Mouse (Mus musculus) heart, adult 11 months (tissue): Measurements from ENCODE around the gene Pacsin3.

Source experiments
- DNase-seq: peaks from one replicate; pipeline ENCODE4 v3.0.0; 2022

Gene Pacsin3

GRCm38 (mm10) chr2:91308680-91309079 lies 52.9 kb downstream of the Pacsin3 start:
- DNase-seq = no peak

- no peak for DNase-seq
These were observed 53.8 kb downstream of the Pacsin3 start for GRCm38 (mm10) chr2:91309546-91309945.

- DNase-seq = peak; percentile 96
These were observed 57.0 kb downstream of the Pacsin3 start for GRCm38 (mm10) chr2:91312578-91313311.

- no peak for DNase-seq
These were observed 58.4 kb downstream of the Pacsin3 start for GRCm38 (mm10) chr2:91314184-91314583.
